Mouse (Mus musculus): ENCODE measurements around the gene Emid1. TPM values are rescaled to one million over a fixed set of nuclear protein-coding genes. Genes with fewer than 3 reads are reported as not detected.

Gene Emid1
- polyA plus RNA-seq, 1 experiment, result 13.3 TPM

- TF ChIP-seq CTCF (IDR thresholded peaks at IDR 0.05; ENCODE audit: borderline replicate concordance, insufficient read depth, low read depth, low read length) (peak; percentile 71), POLR2A (IDR thresholded peaks at IDR 0.05; ENCODE audit: borderline replicate concordance, insufficient read depth, low read length) (peak; percentile 30; the same call in 1 of the 2 replicates)
- Histone ChIP-seq H3K4me3 (replicated peaks; ENCODE audit: insufficient read depth, low read depth, low read length) (peak within 1 kb of the TSS; percentile 56), H3K4me1 (ENCODE audit: control insufficient read depth, insufficient read depth, low read length) (peaks cover 16% of the 10 kb centered on the region), H3K27ac (ENCODE audit: insufficient read depth, low read length) (no peak within 1 kb of the TSS), H3K27me3 (ENCODE audit: control insufficient read depth, insufficient read depth, low read length) (no peaks in the 10 kb centered on the region)
- peak; percentile 85 to 89 for DNase-seq
- 1% methylated on average over 49 of the region's 50 CpGs for WGBS
These were observed 86.8 kb downstream of the Emid1 start, which contains the start of gene Gas2l1 for GRCm38 (mm10) chr11:5065056-5065821. Gene Gas2l1 (minus strand): TSS chr11:5065327.

GRCm38 (mm10) chr11:5064282-5065055, 87.6 kb downstream of the Emid1 start:
- 8% methylated on average over 38 of the region's 38 CpGs for WGBS
- Histone ChIP-seq H3K4me1 (ENCODE audit: control insufficient read depth, insufficient read depth, low read length) (peaks cover 16% of the 10 kb centered on the region), H3K4me3 (replicated peaks; ENCODE audit: insufficient read depth, low read depth, low read length) (peak overlapping the region; percentile 56), H3K27ac (ENCODE audit: insufficient read depth, low read length) (no peak overlapping the region), H3K27me3 (ENCODE audit: control insufficient read depth, insufficient read depth, low read length) (no peaks in the 10 kb centered on the region)
- TF ChIP-seq CTCF (IDR thresholded peaks at IDR 0.05; ENCODE audit: borderline replicate concordance, insufficient read depth, low read depth, low read length), result no peak
- TF ChIP-seq POLR2A (IDR thresholded peaks at IDR 0.05; ENCODE audit: borderline replicate concordance, insufficient read depth, low read length), result no peak
- DNase-seq, result no peak

DNA sequence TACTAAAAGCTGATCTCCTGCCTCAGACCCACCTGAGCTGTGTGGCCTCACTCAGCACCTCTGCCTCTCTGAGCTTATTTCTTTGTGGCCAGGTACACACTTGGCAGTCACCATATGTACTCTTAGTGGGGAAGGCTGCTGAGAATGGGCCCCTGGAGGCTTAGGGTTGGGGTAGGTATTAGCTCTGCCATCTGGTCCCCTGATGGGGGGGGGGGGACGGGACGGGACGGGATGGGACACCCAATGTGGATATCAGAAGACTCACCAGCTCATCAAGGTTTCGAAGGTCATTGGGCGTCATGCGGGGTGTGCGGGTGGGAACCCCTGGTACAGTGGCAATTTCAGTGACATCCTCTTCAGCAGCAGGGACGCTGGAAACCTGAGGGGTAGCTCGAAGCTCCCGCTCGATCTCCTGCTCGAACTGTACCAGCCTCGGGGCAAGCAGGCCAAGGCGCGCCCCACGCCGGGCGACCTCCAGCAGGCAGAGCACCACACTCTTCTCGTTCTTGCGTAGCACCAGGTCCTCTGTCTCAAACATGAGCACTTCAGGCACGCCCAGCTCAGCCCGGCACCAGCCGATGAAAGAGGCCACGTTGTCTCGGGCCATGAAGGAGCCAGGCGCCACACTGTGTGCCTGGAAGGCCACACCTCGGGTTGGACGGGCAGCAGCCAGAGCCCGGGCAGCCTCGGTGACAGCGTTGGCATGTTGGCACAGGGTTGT, 88.3 kb downstream of the Emid1 start:
- 39% methylated on average over 31 of the region's 31 CpGs for WGBS

DNA sequence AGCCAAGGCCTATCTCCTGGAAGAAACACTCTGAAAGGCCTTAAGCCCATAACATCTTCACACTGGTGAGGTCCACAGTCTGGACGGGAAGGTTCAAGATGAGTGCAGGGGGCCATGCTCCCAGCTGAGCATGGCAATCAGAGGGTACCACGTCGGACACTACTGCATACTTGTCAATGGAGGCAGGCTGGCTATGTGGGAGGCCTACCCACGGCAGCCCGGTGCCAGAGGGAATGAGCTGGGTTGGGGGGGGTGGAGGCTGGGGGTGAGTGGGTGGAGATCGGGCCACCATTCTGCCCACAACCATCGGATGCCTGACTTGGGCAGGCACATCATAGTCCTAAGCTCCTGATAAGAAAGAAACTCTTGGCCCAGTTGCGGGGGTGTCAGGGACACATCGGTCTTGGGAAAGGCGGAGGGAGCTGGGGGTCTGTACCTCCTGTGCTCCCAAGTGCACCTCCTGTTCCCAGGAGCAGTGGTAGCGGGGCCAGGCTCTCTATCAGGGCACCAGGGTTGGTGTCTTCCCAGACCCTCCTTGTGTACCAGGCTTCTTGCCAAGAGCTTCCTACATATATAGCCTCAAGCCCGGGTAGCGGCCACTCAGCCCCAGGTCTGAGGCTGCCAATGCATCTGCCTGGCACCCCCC, 89.1 kb downstream of the Emid1 start:
- peaks cover 16% of the 10 kb centered on the region for H3K4me1 ChIP-seq (ENCODE audit: control insufficient read depth, insufficient read depth, low read length)
- H3K4me3 ChIP-seq (replicated peaks; ENCODE audit: insufficient read depth, low read depth, low read length), result no peak overlapping the region
- WGBS, result 68% methylated on average over 13 of the region's 13 CpGs
- H3K27me3 ChIP-seq (ENCODE audit: control insufficient read depth, insufficient read depth, low read length), result no peaks in the 10 kb centered on the region; the same call in 1 of the 2 replicates
- H3K27ac ChIP-seq (ENCODE audit: insufficient read depth, low read length), result no peak overlapping the region
- TF ChIP-seq POLR2A (IDR thresholded peaks at IDR 0.05; ENCODE audit: borderline replicate concordance, insufficient read depth, low read length) (no peak), CTCF (IDR thresholded peaks at IDR 0.05; ENCODE audit: borderline replicate concordance, insufficient read depth, low read depth, low read length) (no peak)
- no peak for DNase-seq

More for the DNA sequence above, 88.3 kb downstream of the Emid1 start:
- Histone ChIP-seq H3K27ac (ENCODE audit: insufficient read depth, low read length) (no peak overlapping the region), H3K4me3 (replicated peaks; ENCODE audit: insufficient read depth, low read depth, low read length) (peak overlapping the region; percentile 56), H3K4me1 (ENCODE audit: control insufficient read depth, insufficient read depth, low read length) (peaks cover 16% of the 10 kb centered on the region), H3K27me3 (ENCODE audit: control insufficient read depth, insufficient read depth, low read length) (no peaks in the 10 kb centered on the region; the same call in 1 of the 2 replicates)
- peak; percentile 37 to 48 for DNase-seq
- TF ChIP-seq CTCF (IDR thresholded peaks at IDR 0.05; ENCODE audit: borderline replicate concordance, insufficient read depth, low read depth, low read length) (no peak), POLR2A (IDR thresholded peaks at IDR 0.05; ENCODE audit: borderline replicate concordance, insufficient read depth, low read length) (no peak)

DNA sequence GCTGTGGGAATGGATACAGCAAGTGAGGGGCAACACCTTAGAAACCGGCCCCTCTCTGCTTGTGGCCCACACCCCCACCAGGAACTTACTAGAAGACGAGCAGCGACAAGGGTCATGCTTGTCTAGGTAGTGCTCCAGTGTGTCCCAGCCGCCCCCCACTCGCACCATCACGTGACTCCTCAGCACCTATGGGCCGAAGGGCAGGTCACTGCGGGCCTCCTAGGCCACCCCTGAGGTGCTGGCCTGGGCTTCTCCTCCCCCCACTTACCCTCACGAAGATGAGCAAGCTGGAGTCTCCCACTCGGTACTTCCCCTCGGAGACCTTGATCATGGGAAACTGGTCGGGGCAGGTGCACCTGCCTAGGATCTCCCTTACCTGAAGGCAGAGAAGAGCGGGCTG, 89.7 kb downstream of the Emid1 start:
- TF ChIP-seq CTCF (IDR thresholded peaks at IDR 0.05; ENCODE audit: borderline replicate concordance, insufficient read depth, low read depth, low read length) (no peak), POLR2A (IDR thresholded peaks at IDR 0.05; ENCODE audit: borderline replicate concordance, insufficient read depth, low read length) (no peak)
- H3K27ac ChIP-seq (ENCODE audit: insufficient read depth, low read length), result no peak overlapping the region
- peaks cover 16% of the 10 kb centered on the region for H3K4me1 ChIP-seq (ENCODE audit: control insufficient read depth, insufficient read depth, low read length)
- H3K27me3 ChIP-seq (ENCODE audit: control insufficient read depth, insufficient read depth, low read length), result no peaks in the 10 kb centered on the region; the same call in 1 of the 2 replicates
- H3K4me3 ChIP-seq (replicated peaks; ENCODE audit: insufficient read depth, low read depth, low read length), result no peak overlapping the region
- no peak for DNase-seq
- 39% methylated on average over 13 of the region's 13 CpGs for WGBS

DNA sequence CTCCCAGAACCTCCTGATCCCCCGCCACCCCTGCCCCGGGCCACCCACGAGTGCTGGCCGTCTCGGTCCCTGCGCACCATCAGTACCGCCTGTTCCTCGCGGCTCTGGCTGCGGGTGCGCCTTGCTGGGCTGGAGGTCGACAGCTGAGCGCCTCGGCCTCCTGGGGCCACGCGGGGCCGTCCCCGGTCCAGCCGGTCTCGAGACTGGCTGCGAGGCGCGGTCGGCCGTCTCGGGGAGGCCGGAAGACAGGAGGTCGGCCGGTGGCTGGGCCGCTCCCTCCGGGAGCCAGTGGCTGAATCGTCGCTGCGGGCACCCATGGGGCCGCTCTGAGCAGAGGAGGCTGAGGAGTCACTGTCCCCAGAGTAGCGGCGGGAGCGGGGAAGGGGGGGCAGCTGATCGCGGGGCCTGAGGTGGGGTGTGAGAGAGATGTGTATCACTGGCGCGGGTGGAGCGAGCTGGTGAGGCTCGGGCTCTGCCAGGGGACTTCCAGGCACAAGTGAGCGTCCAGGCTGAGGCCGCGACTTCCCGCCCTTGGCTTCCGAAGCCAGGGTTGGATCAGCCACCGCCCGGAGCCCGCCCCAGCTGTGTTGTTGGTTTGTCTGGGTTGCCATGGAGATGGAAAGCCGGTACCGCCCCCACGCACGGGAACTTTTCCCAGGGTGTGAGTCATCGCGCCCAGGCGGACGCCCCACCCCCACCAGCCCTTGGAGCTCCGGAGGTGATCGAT, 90.5 kb downstream of the Emid1 start:
- 18% methylated on average over 62 of the region's 62 CpGs for WGBS
- no peak for TF ChIP-seq CTCF (IDR thresholded peaks at IDR 0.05; ENCODE audit: borderline replicate concordance, insufficient read depth, low read depth, low read length)
- no peak for TF ChIP-seq POLR2A (IDR thresholded peaks at IDR 0.05; ENCODE audit: borderline replicate concordance, insufficient read depth, low read length)
- Histone ChIP-seq H3K4me3 (replicated peaks; ENCODE audit: insufficient read depth, low read depth, low read length) (peak overlapping the region; percentile 26), H3K27me3 (ENCODE audit: control insufficient read depth, insufficient read depth, low read length) (no peaks in the 10 kb centered on the region; the same call in 1 of the 2 replicates), H3K27ac (ENCODE audit: insufficient read depth, low read length) (no peak overlapping the region), H3K4me1 (ENCODE audit: control insufficient read depth, insufficient read depth, low read length) (peaks cover 16% of the 10 kb centered on the region)
- peak; percentile 86 for DNase-seq
